Mouse (Mus musculus) heart, embryonic 12.5 days (tissue): Measurements from ENCODE around the gene Zscan29. TPM values are rescaled to one million over a fixed set of nuclear protein-coding genes. Genes with fewer than 3 reads are reported as not detected.
"Not testable (repeated sequence)": the region's sequence is repeated elsewhere in the genome, so short reads cannot be mapped to it uniquely, and the experiment has no call there.

Source experiments
- ATAC-seq: fragments of 200-750 bp; cut with Nextera tagmentation; 2 replicates; pipeline ENCODE4 v1.8.0; 2017; ENCODE audit warnings: moderate TSS enrichment, moderate library complexity; ENCODE audit not compliant: insufficient number of reproducible peaks, low FRiP score
- H3K27ac ChIP-seq: fragments of 300-500 bp; sonication (generic); 2 replicates; pipeline ENCODE4 v1.5.1; 2016; ENCODE audit warnings: mild to moderate bottlenecking, moderate library complexity; ENCODE audit not compliant: poor library complexity, severe bottlenecking
- H3K27me3 ChIP-seq: fragments of 300-500 bp; sonication (generic); replicated peaks from 2 replicates; pipeline ENCODE4 v1.6.1; 2016; ENCODE audit warnings: mild to moderate bottlenecking, moderate library complexity
- H3K36me3 ChIP-seq: fragments of 300-500 bp; sonication (generic); 2 replicates; pipeline ENCODE4 v1.6.1; 2016; ENCODE audit warnings: mild to moderate bottlenecking, moderate library complexity
- H3K4me1 ChIP-seq: fragments of 300-500 bp; sonication (generic); replicated peaks from 2 replicates; pipeline ENCODE4 v1.6.1; 2016; ENCODE audit warnings: mild to moderate bottlenecking
- H3K4me2 ChIP-seq: fragments of 300-500 bp; sonication (generic); 2 replicates; pipeline ENCODE4 v1.6.1; 2016; ENCODE audit warnings: mild to moderate bottlenecking, moderate library complexity
- H3K4me3 ChIP-seq: fragments of 300-500 bp; sonication (generic); 2 replicates; pipeline ENCODE4 v1.5.1; 2016; ENCODE audit warnings: mild to moderate bottlenecking
- H3K9ac ChIP-seq: fragments of 300-500 bp; sonication (generic); 2 replicates; pipeline ENCODE4 v1.6.1; 2016; ENCODE audit warnings: mild to moderate bottlenecking, moderate library complexity
- H3K9me3 ChIP-seq: fragments of 300-500 bp; sonication (generic); replicated peaks from 2 replicates; pipeline ENCODE4 v1.6.1; 2016; ENCODE audit warnings: mild to moderate bottlenecking, moderate library complexity
- WGBS: fragments of 180-500 bp; shearing (Covaris S2); methylation state at CpG from one replicate; pipeline ENCODE4 v1.1.7; 2016; 5-methylcytosine and 5-hydroxymethylcytosine counted together
- polyA plus RNA-seq: library from polyadenylated mRNA; unstranded; fragments of >200 nt; fragmentation: Nextera tagmentation; extraction: Ambion mirVana; gene quantifications from 2 replicates; pipeline ENCODE4 v1.2.1, GENCODE M21; 2016

Gene Zscan29
- polyA plus RNA-seq, 1 experiment from 2014 or later = 7.9 TPM

GRCm38 (mm10) chr2:121132822-121133221, 38.1 kb downstream of the Zscan29 start:
- H3K4me2 ChIP-seq = no peak overlapping the region
- H3K4me1 ChIP-seq = no peaks in the 10 kb centered on the region
- no peaks in the 10 kb centered on the region for H3K27me3 ChIP-seq
- no peak overlapping the region for H3K9ac ChIP-seq
- 60% methylated on average over 1 of the region's 1 CpGs for WGBS
- H3K36me3 ChIP-seq = peaks cover 7% of the 10 kb centered on the region
- no peak for ATAC-seq
- no peak overlapping the region for H3K27ac ChIP-seq
- H3K9me3 ChIP-seq = no peaks in the 10 kb centered on the region
- H3K4me3 ChIP-seq = no peak overlapping the region

GRCm38 (mm10) chr2:121128865-121129620, 41.9 kb downstream of the Zscan29 start:
- Histone ChIP-seq H3K4me2 (no peak overlapping the region), H3K36me3 (no peaks in the 10 kb centered on the region), H3K4me1 (no peaks in the 10 kb centered on the region), H3K27ac (no peak overlapping the region), H3K9ac (no peak overlapping the region), H3K9me3 (no peaks in the 10 kb centered on the region), H3K27me3 (no peaks in the 10 kb centered on the region), H3K4me3 (no peak overlapping the region)
- 63% methylated on average over 9 of the region's 9 CpGs for whole genome bisulfite sequencing
- no peak for ATAC-seq

- H3K9me3 ChIP-seq = no peaks in the 10 kb centered on the region
- no peak overlapping the region for H3K4me2 ChIP-seq
- no peaks in the 10 kb centered on the region for H3K27me3 ChIP-seq
- no peaks in the 10 kb centered on the region for H3K36me3 ChIP-seq
- no peak for ATAC-seq
- H3K27ac ChIP-seq = no peak overlapping the region
- H3K9ac ChIP-seq = no peak overlapping the region
- H3K4me1 ChIP-seq = no peaks in the 10 kb centered on the region
- H3K4me3 ChIP-seq = no peak overlapping the region
- WGBS = 80% methylated on average over 1 of the region's 1 CpGs
Observed at GRCm38 (mm10) chr2:121127536-121127935, 43.4 kb downstream of the Zscan29 start.

- not testable (repeated sequence) for H3K4me2 ChIP-seq, ATAC-seq, H3K36me3 ChIP-seq, H3K4me3 ChIP-seq, H3K9ac ChIP-seq, H3K27me3 ChIP-seq, H3K9me3 ChIP-seq, H3K4me1 ChIP-seq, H3K27ac ChIP-seq
- WGBS = 86% methylated on average over 5 of the region's 5 CpGs
Observed at GRCm38 (mm10) chr2:121126302-121126701, 44.6 kb downstream of the Zscan29 start.

- no peak overlapping the region for H3K27ac ChIP-seq
- H3K27me3 ChIP-seq = peaks cover 4% of the 10 kb centered on the region; the same call in 1 of the 2 replicates
- H3K4me3 ChIP-seq = no peak overlapping the region
- H3K36me3 ChIP-seq = no peaks in the 10 kb centered on the region
- no peak overlapping the region for H3K9ac ChIP-seq
- no peak for ATAC-seq
- 75% methylated on average over 3 of the region's 3 CpGs for WGBS
- no peaks in the 10 kb centered on the region for H3K9me3 ChIP-seq
- no peak overlapping the region for H3K4me2 ChIP-seq
- H3K4me1 ChIP-seq = no peaks in the 10 kb centered on the region
Observed at GRCm38 (mm10) chr2:121119260-121119659, 51.7 kb downstream of the Zscan29 start.

GRCm38 (mm10) chr2:121115418-121115817, 55.5 kb downstream of the Zscan29 start:
- no peaks in the 10 kb centered on the region for H3K9me3 ChIP-seq

GRCm38 (mm10) chr2:121109695-121110094, 61.2 kb downstream of the Zscan29 start, which contains the start of gene Tgm7:
Tgm7 (minus strand) TSS chr2:121109795.
- Histone ChIP-seq H3K4me3 (no peak within 1 kb of the TSS), H3K27me3 (0 out of 2 replicates have a peak, but pooled peaks cover 4% of the 10 kb centered on the region), H3K4me1 (peaks cover 4% of the 10 kb centered on the region; the same call in 1 of the 2 replicates), H3K4me2 (no peak within 1 kb of the TSS), H3K9me3 (no peaks in the 10 kb centered on the region), H3K9ac (no peak within 1 kb of the TSS), H3K36me3 (no peaks in the 10 kb centered on the region), H3K27ac (no peak within 1 kb of the TSS)
- no peak for ATAC-seq
- WGBS = 77% methylated on average over 4 of the region's 4 CpGs

More at GRCm38 (mm10) chr2:121115418-121115817, 55.5 kb downstream of the Zscan29 start:
- Histone ChIP-seq H3K9ac (no peak overlapping the region), H3K4me1 (peaks cover under 1% of the 10 kb centered on the region; the same call in 1 of the 2 replicates), H3K4me3 (no peak overlapping the region), H3K27ac (no peak overlapping the region), H3K4me2 (no peak overlapping the region), H3K36me3 (no peaks in the 10 kb centered on the region), H3K27me3 (peaks cover 8% of the 10 kb centered on the region; the same call in 1 of the 2 replicates)
- no peak for ATAC-seq
- WGBS = 87% methylated on average over 2 of the region's 2 CpGs

Other genes with a start within 250 kb of the Zscan29 start
- gene Ubr1, start 200.4 kb downstream of the Zscan29 start, polyA plus RNA-seq = 19.6 and 20.9 TPM in 2 replicates
- gene Tmem62, start 194.1 kb downstream of the Zscan29 start, polyA plus RNA-seq = 2.0 and 2.8 TPM in 2 replicates
- 38.1 and 38.5 TPM in 2 replicates for gene Ccndbp1, start 162.7 kb downstream of the Zscan29 start, polyA plus RNA-seq
- 17.9 and 18.2 TPM in 2 replicates for gene Epb42, start 134.1 kb downstream of the Zscan29 start, polyA plus RNA-seq
- gene Tgm5, start 85.3 kb downstream of the Zscan29 start, polyA plus RNA-seq = not detected in 2 replicates
- gene Tgm7, start 61.3 kb downstream of the Zscan29 start, polyA plus RNA-seq = not detected in 2 replicates
- gene Adal, start 30.7 kb downstream of the Zscan29 start, polyA plus RNA-seq = 13.5 and 13.7 TPM in 2 replicates
- 15.1 and 17.4 TPM in 2 replicates for gene Lcmt2, start 30.5 kb downstream of the Zscan29 start, polyA plus RNA-seq
- 45.2 and 46.4 TPM in 2 replicates for gene Tubgcp4, start 471 bp downstream of the Zscan29 start, polyA plus RNA-seq
- 69.8 and 78.4 TPM in 2 replicates for gene Trp53bp1, start 100.3 kb upstream of the Zscan29 start, polyA plus RNA-seq
- gene Map1a, start 118.5 kb upstream of the Zscan29 start, polyA plus RNA-seq = 4.7 TPM in 2 replicates
- 11.2 and 11.6 TPM in 2 replicates for gene Ppip5k1, start 184.3 kb upstream of the Zscan29 start, polyA plus RNA-seq
- gene Ckmt1, start 186.6 kb upstream of the Zscan29 start, polyA plus RNA-seq = 0.42 TPM in 1 of 2 replicates, not detected in the other
- not detected in 2 replicates for gene Strc, start 216.0 kb upstream of the Zscan29 start, polyA plus RNA-seq
- gene Pdia3, start 242.7 kb upstream of the Zscan29 start, polyA plus RNA-seq = 643 and 651 TPM in 2 replicates
- 2.8 and 3.5 TPM in 2 replicates for gene Catsper2, start 242.7 kb upstream of the Zscan29 start, polyA plus RNA-seq